Mouse (Mus musculus): ENCODE data around the gene Crb1.

Gene Crb1

DNA sequence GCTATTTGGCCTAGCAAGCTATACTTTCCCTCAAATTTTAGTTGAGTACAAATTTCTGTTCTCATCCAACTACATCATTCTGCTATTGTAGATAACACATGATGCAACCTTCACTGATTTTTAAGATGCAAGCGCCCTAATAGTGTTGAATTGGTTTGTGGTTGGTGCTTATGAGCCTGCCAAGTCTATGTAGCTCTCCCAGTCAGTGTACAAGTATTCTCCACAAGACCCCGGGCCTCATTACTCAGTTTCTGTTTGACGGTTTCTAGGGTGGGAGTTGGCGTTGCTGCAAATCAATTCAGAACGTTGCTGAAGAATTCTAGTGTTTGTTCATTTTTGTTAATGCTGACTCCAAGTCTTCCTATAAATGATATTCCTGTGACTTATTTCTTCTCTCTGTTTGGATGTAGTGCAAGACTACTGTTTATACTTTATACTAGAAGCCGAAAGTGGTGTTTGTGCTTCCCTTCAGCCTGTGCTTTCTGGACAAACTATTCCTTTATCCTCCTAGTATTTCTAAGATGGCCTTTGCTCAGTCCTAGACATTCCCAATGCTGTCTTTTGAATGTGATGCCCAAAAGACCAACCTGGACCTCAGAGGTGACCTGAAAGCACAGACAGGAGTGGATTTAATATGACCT lies 152.5 kb downstream of the Crb1 start:
- no peak for DNase-seq (ENCODE audit: low read depth, low spot score)

DNA sequence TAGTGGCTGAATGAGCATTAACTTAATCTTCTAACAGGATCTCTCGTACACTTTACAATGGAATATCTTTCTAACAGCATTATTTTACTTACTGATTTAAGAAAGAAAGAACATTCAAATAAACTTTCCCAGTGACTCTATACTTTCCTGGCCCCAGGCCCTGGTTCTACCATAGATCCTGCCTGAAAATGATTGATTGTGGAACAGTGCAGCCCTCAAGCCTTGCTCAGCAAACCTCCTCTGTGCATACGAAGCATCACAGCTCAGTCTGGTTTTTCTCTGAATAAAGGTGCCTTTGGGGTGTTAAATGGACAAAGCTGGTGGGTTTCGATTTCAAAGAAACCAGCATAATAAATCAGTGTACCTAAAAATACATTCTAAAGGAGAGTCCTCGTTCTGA lies 153.1 kb downstream of the Crb1 start:
- no peak for DNase-seq (ENCODE audit: low read depth, low spot score)

- no peak for DNase-seq (ENCODE audit: low read depth, low spot score)
Observed at GRCm38 (mm10) chr1:139215311-139215710, 161.6 kb downstream of the Crb1 start.

DNA sequence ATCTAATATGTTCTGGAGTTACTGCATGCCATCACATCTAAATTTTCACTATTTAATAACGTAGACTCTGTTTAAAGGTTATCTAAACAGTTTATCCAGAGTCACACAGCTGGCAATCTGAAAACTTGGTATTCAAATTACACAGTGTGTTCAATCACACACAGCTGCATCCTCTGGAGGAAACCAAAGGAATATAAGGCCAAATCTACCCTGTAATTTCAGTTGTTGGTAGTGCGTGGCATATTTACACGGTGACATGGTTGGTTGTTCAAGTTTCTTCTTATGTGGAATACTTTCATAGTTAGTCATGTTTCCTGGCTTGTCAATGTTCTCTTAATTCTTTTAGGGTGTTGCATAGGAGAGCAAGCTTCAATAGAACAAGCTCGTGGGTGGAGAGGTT lies 166.4 kb downstream of the Crb1 start:
- DNase-seq (ENCODE audit: low read depth, low spot score), result no peak

DNA sequence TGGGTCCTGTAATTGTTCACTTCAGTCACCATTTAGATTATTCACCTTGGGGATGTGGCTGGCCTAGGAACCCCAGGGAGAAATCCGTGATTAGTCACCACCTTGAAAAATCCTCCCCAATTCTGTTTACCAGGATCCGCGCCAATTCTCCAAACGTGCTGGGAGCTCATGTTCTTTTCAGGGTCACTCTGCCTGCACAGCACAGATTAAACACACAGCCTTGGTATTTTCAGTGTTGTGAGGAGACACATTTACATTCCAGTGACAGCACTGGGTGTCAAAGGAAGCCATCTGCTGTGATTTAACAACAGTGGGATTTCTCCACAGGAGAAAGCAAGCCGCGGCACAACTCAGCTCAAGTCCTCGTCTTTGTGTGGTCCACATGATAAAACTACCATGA lies 167.1 kb downstream of the Crb1 start:
- no peak for DNase-seq (ENCODE audit: low read depth, low spot score)

GRCm38 (mm10) chr1:139206259-139206658 lies 170.6 kb downstream of the Crb1 start:
- DNase-seq (ENCODE audit: low read depth, low spot score), result no peak

GRCm38 (mm10) chr1:139203026-139203425 lies 173.9 kb downstream of the Crb1 start:
- DNase-seq (ENCODE audit: low read depth, low spot score), result no peak

DNA sequence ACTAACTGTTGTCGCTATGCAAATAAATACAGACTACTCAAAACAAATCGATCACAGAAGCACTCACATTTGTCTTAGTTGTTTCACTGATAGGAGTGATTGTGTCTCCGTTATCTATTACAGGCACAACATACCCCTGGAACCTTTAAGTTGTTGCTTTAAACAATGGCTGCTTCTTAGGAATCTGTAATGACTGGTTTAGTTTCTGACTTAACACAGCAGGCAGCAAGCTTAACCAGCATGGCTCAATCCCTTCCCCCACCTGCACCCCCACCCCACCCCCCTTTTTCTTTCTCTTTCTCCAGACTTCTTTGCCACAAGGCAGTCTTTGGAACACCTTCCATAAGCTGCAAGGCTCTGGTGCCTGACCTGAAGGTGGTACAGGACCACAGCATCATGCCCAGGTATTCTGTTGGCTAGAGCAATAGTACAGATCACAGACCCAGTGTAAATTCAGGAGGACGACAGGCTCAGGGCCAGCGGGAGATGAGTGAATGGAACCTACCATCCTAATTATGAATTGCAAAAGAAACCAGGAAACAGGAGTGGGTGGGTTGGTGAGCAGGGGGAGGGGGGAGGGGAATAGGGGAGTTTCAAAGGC lies 182.4 kb downstream of the Crb1 start:
- no peak for DNase-seq (ENCODE audit: low read depth, low spot score)

- DNase-seq (ENCODE audit: low read depth, low spot score), result no peak
Observed at GRCm38 (mm10) chr1:139194011-139194410, 182.9 kb downstream of the Crb1 start.

DNA sequence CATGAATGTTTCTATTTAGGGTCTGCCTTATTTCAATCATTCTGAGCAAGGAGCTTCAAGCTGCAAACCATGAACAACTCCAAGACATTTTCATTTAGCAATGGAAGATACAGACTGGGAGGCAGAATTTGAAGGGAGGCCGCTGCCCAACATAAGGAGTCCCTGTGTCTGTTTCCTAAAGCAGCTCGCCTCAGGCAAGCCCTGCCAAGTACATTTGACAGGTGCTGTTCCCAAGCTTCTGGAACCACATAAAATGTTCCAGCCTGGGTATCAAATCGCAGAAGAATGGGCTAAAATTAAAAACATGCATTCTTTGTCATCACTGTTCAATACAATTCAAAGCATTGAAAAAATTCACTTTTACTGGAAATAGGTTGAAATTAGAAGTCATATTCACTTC lies 184.3 kb downstream of the Crb1 start:
- DNase-seq (ENCODE audit: low read depth, low spot score), result no peak

GRCm38 (mm10) chr1:139180481-139181149 lies 196.3 kb downstream of the Crb1 start:
- DNase-seq (ENCODE audit: low read depth, low spot score), result no peak

GRCm38 (mm10) chr1:139179707-139180106 lies 197.2 kb downstream of the Crb1 start:
- DNase-seq (ENCODE audit: low read depth, low spot score), result no peak

DNA sequence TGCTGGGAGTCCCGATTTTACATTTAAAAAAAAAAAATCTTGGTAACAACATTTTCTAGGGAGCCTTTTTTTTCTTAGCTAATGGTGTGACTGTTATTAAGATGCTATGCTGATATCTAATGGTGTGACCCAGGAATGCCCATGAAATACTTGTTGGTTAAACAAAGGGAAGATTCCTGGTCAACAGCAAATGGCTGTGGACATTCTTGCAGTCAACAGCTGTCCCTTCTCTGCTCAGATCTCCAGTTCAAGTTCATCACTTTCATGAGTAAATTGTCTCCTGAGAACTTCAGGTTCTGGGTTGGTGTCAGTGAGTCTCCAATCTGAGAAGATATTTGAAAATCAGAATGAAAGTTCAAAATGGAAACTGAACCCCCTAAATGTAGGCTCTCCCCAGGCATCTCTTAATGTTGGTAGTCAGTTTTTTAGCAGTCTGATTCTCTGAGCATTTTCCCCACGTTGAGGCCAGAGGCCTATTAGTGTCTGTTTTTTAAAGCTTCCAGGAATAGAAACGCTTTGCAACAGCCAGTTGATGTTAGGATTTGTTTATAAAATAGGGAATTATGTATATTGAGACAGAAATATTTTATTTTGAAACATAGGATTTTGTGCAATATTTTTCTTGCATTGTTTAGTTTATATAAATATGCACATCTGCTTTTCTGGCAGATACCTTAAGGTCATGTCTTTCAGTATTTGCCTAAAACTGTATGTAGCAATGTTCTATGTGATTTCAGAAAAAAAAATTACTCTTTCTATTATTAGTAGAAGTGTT lies 202.7 kb downstream of the Crb1 start:
- DNase-seq (ENCODE audit: low read depth, low spot score), result no peak

GRCm38 (mm10) chr1:139162814-139163213 lies 214.1 kb downstream of the Crb1 start:
- DNase-seq (ENCODE audit: low read depth, low spot score), result peak; percentile 37

GRCm38 (mm10) chr1:139161619-139162018 lies 215.3 kb downstream of the Crb1 start:
- no peak for DNase-seq (ENCODE audit: low read depth, low spot score)

- DNase-seq (ENCODE audit: low read depth, low spot score), result peak; percentile 27
Observed at GRCm38 (mm10) chr1:139156397-139156796, 220.5 kb downstream of the Crb1 start.

GRCm38 (mm10) chr1:139153493-139153892 lies 223.4 kb downstream of the Crb1 start:
- DNase-seq (ENCODE audit: low read depth, low spot score), result no peak

DNA sequence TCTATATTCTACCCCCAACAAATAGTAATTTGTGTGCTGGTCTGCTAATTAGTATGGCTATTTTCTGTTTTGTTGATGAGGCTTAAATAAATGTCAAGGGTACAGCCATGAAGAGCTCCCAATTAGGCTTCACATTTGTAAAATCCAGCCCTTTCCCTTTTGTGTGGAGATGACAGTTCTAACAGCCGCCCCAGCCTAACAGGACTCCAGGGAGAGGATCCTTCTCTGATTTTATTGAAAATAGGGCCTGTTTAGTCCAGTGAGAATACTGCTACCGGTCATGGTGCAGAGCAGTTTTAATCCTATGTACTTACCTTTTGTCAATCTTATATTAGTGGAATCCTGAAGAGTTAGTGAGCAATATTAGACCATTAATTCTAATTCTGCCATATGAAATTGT lies 223.9 kb downstream of the Crb1 start:
- DNase-seq (ENCODE audit: low read depth, low spot score), result no peak

Measured in embryo, embryonic 11.5 days (tissue).